Mouse (Mus musculus) lung, postnatal 0 days (tissue): ENCODE results near the gene Lcp2. TPM values are rescaled to one million over a fixed set of nuclear protein-coding genes. Genes with fewer than 3 reads are reported as not detected.

ENCODE experiments used
- ATAC-seq: fragments of 200-750 bp; cut with Nextera tagmentation; 2 replicates; pipeline ENCODE4 v1.8.0; 2017; ENCODE audit warnings: moderate library complexity
- DNase-seq: peaks from one replicate; pipeline ENCODE4 v3.0.0-alpha.2; 2016; ENCODE audit warnings: low spot score
- H3K27ac ChIP-seq: fragments of 300-500 bp; sonication (generic); 2 replicates; pipeline ENCODE4 v1.5.1; 2014; ENCODE audit warnings: antibody characterized with exemption, mild to moderate bottlenecking, low read length, mixed read lengths
- H3K27me3 ChIP-seq: fragments of 300-500 bp; sonication (generic); replicated peaks from 2 replicates; pipeline ENCODE4 v1.6.1; 2014; ENCODE audit warnings: low read length, mixed read lengths; ENCODE audit not compliant: insufficient read depth
- H3K36me3 ChIP-seq: fragments of 300-500 bp; sonication (generic); 2 replicates; pipeline ENCODE4 v1.6.1; 2014; ENCODE audit warnings: low read length, mixed read lengths; ENCODE audit not compliant: insufficient read depth
- H3K4me1 ChIP-seq: fragments of 300-500 bp; sonication (generic); 2 replicates; pipeline ENCODE4 v1.6.1; 2014; ENCODE audit warnings: antibody characterized with exemption, low read depth, low read length, mixed read lengths; ENCODE audit not compliant: insufficient read depth
- H3K4me2 ChIP-seq: fragments of 300-500 bp; sonication (generic); replicated peaks from 2 replicates; pipeline ENCODE4 v1.6.1; 2014; ENCODE audit warnings: low read depth, mild to moderate bottlenecking, low read length, moderate library complexity, mixed read lengths
- H3K4me3 ChIP-seq: fragments of 300-500 bp; sonication (generic); 2 replicates; pipeline ENCODE4 v1.5.1; 2014; ENCODE audit warnings: low read depth, low read length
- H3K9ac ChIP-seq: fragments of 300-500 bp; sonication (generic); replicated peaks from 2 replicates; pipeline ENCODE4 v1.6.1; 2014; ENCODE audit warnings: low read depth, mild to moderate bottlenecking
- H3K9me3 ChIP-seq: fragments of 300-500 bp; sonication (generic); 2 replicates; pipeline ENCODE4 v1.6.1; 2016; ENCODE audit warnings: low read length, mixed read lengths
- CTCF ChIP-seq: IDR thresholded peaks from 2 replicates; pipeline ENCODE4 v1.5.1; 2016; ENCODE audit warnings: antibody characterized with exemption, mild to moderate bottlenecking
- EP300 ChIP-seq: IDR thresholded peaks from 2 replicates; pipeline ENCODE4 v1.6.1; 2016; ENCODE audit warnings: antibody characterized with exemption, mild to moderate bottlenecking, control low read depth
- WGBS: fragments of 180-500 bp; shearing (Covaris S2); extraction: QIAGEN DNeasy Blood & Tissue Kit; methylation state at CpG from one replicate; pipeline ENCODE4 v1.1.7; 2014; 5-methylcytosine and 5-hydroxymethylcytosine counted together
- polyA plus RNA-seq: library from polyadenylated mRNA; unstranded; fragments of >200 nt; fragmentation: Nextera tagmentation; extraction: Ambion mirVana; gene quantifications from 2 replicates; pipeline ENCODE4 v1.2.1, GENCODE M21; 2015

Lcp2 gene
- polyA plus RNA-seq, 1 experiment from 2014 or later, result 4.9 TPM

GRCm38 (mm10) chr11:34053031-34053818, 6.5 kb downstream of the Lcp2 start:
- Histone ChIP-seq H3K4me1 (no peaks in the 10 kb centered on the region), H3K27me3 (no peaks in the 10 kb centered on the region), H3K4me3 (no peak overlapping the region), H3K36me3 (no peaks in the 10 kb centered on the region), H3K4me2 (no peak overlapping the region), H3K9me3 (no peaks in the 10 kb centered on the region), H3K9ac (no peak overlapping the region), H3K27ac (no peak overlapping the region)
- WGBS, result 70% methylated on average over 6 of the region's 6 CpGs
- ATAC-seq, result no peak
- TF ChIP-seq EP300 (no peak), CTCF (no peak)
- peak; percentile 17 for DNase-seq

- WGBS, result 67% methylated on average over 7 of the region's 7 CpGs
- DNase-seq (no peak), ATAC-seq (no peak)
- TF ChIP-seq EP300 (no peak), CTCF (no peak)
- Histone ChIP-seq H3K27ac (no peak overlapping the region), H3K4me3 (no peak overlapping the region), H3K36me3 (no peaks in the 10 kb centered on the region), H3K9me3 (no peaks in the 10 kb centered on the region), H3K4me1 (no peaks in the 10 kb centered on the region), H3K27me3 (no peaks in the 10 kb centered on the region), H3K9ac (no peak overlapping the region), H3K4me2 (no peak overlapping the region)
Measured at GRCm38 (mm10) chr11:34054031-34054727, 7.5 kb downstream of the Lcp2 start.

GRCm38 (mm10) chr11:34056715-34057114, 10.0 kb downstream of the Lcp2 start:
- TF ChIP-seq CTCF (no peak), EP300 (no peak)
- WGBS, result 75% methylated on average over 1 of the region's 1 CpGs
- no peaks in the 10 kb centered on the region for H3K27me3 ChIP-seq
- no peak overlapping the region for H3K4me3 ChIP-seq
- no peaks in the 10 kb centered on the region for H3K9me3 ChIP-seq
- no peak overlapping the region for H3K4me2 ChIP-seq
- no peaks in the 10 kb centered on the region for H3K36me3 ChIP-seq
- no peak for ATAC-seq
- no peak overlapping the region for H3K9ac ChIP-seq
- no peak for DNase-seq
- no peak overlapping the region for H3K27ac ChIP-seq
- H3K4me1 ChIP-seq, result no peaks in the 10 kb centered on the region

GRCm38 (mm10) chr11:34058332-34058731, 11.6 kb downstream of the Lcp2 start:
- TF ChIP-seq EP300 (no peak), CTCF (no peak)
- no peak overlapping the region for H3K9ac ChIP-seq
- H3K27me3 ChIP-seq, result no peaks in the 10 kb centered on the region
- no peak overlapping the region for H3K4me2 ChIP-seq
- no peak overlapping the region for H3K4me3 ChIP-seq
- H3K36me3 ChIP-seq, result no peaks in the 10 kb centered on the region
- ATAC-seq (no peak), DNase-seq (no peak)
- no peaks in the 10 kb centered on the region for H3K9me3 ChIP-seq
- H3K27ac ChIP-seq, result no peak overlapping the region
- no peaks in the 10 kb centered on the region for H3K4me1 ChIP-seq

DNA sequence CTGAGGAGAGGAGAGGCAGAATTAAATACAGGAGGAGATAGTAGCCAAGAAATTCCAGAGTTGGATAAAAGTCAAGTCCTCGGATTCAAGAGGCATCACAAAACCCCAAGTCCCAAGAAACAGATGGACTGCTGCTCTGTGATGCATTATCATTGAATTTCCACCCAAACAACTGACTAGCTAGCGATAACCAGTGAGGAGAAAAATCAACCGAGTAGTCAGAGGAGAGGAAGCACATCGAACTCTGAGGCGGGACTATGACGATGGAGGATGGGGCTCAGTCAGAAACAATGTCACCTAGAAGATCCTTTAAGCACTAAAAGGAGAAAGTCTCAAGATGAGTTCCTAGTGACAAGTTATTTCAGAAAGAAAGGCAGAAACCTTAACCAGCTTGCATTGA, 12.2 kb downstream of the Lcp2 start:
- H3K9ac ChIP-seq, result no peak overlapping the region
- H3K36me3 ChIP-seq, result no peaks in the 10 kb centered on the region
- H3K9me3 ChIP-seq, result no peaks in the 10 kb centered on the region
- no peak overlapping the region for H3K27ac ChIP-seq
- no peaks in the 10 kb centered on the region for H3K4me1 ChIP-seq
- no peak overlapping the region for H3K4me2 ChIP-seq
- no peak for DNase-seq
- 85% methylated on average over 6 of the region's 6 CpGs for WGBS
- H3K4me3 ChIP-seq, result no peak overlapping the region
- no peak for TF ChIP-seq EP300
- TF ChIP-seq CTCF, result no peak
- no peaks in the 10 kb centered on the region for H3K27me3 ChIP-seq
- ATAC-seq, result no peak

DNA sequence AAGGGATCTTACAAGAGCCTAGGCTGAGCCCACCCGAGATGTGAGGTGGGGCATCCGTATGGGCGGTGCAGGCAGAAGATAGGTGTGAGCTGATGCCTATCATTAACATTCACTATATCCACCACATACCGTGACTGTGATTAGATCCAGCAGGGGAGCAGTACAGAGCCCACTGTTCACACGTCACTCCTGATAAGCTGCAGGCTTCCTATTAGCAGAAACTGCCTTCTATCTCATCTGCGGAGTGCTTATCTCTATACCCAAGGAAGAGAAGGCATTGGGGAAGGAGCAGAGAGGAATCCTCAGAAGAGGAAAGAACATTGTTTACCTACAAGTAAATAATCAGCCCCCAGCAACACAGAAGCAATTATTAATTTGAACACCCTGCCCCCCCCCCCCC, 15.0 kb downstream of the Lcp2 start:
- Histone ChIP-seq H3K9ac (no peak overlapping the region), H3K4me3 (no peak overlapping the region), H3K4me2 (no peak overlapping the region), H3K36me3 (no peaks in the 10 kb centered on the region), H3K27me3 (no peaks in the 10 kb centered on the region), H3K9me3 (no peaks in the 10 kb centered on the region), H3K27ac (no peak overlapping the region), H3K4me1 (no peaks in the 10 kb centered on the region)
- ATAC-seq (no peak), DNase-seq (no peak)
- TF ChIP-seq EP300, result no peak
- no peak for TF ChIP-seq CTCF
- 32% methylated on average over 6 of the region's 6 CpGs for WGBS
